Comparison of ENCODE assay signal across 22 mouse cellular contexts in genomic region chr6:76763852-76764251, GRCm38 (mm10).
DNase-seq lines count a peak whose midpoint lies in the region; TF ChIP-seq lines count a peak whose summit lies in the region.
"Had no signal": no experiment of that assay in that cellular context is flagged by ENCODE, and none has a peak within 500 bp of the region (broad histone marks: within the 10 kb centered on the region; RNA-seq: fewer than 3 reads in every experiment).

No protein-coding gene starts in this region.

- no peak for TF ChIP-seq POLR2A in cerebellum, adult 2 months (IDR thresholded peaks at IDR 0.05; ENCODE audit: borderline replicate concordance, insufficient read depth, low read length)

- DNase-seq in cerebellum, adult 2 months = peak; percentile 26 to 36
- no peak for DNase-seq in cerebellum, adult 9-10 months
- DNase-seq in right cerebral cortex, adult 18-20 months = peak; percentile 6
- DNase-seq in right cerebral cortex, postnatal 36 days (ENCODE audit: low spot score in 2 of 2) = no peak
- DNase-seq in left cerebral cortex, postnatal 14 days (ENCODE audit: low spot score in 2 of 2) = peak; percentile 12 to 14
- DNase-seq in lung, adult 18-20 months = no peak
- no peak for DNase-seq in thymus, postnatal 36 days
- DNase-seq: adrenal gland, adult 2 months; gastrocnemius, postnatal 10 days; heart, adult 2 months; kidney, adult 8-10 months; kidney, postnatal 36 days; lung, embryonic 14.5 days; thymus, adult 2 months had no signal

- intact Hi-C loops in left cerebral cortex, postnatal 14 days (cut with DNase I) = no loop called here

- 53% methylated on average over 7 of the region's 7 CpGs for WGBS in cerebellum, adult 2 months

- TF ChIP-seq CTCF in cerebellum, adult 2 months (IDR thresholded peaks at IDR 0.05; ENCODE audit: borderline replicate concordance, insufficient read depth, low read depth, low read length) = no peak

- H3K27ac ChIP-seq in cerebellum, adult 2 months (ENCODE audit: insufficient read depth, low read length) = no peak overlapping the region; the same call in 1 of the 2 replicates
- H3K27ac ChIP-seq: forebrain, embryonic 15.5 days; heart, adult 2 months; heart, embryonic 15.5 days; hindbrain, embryonic 10.5 days; limb, embryonic 10.5 days; midbrain, embryonic 12.5 days; stomach, embryonic 15.5 days had no signal

- H3K27me3 ChIP-seq in cerebellum, adult 2 months (ENCODE audit: control insufficient read depth, insufficient read depth, low read length) = no peaks in the 10 kb centered on the region
- H3K27me3 ChIP-seq: CH12.LX; forebrain, embryonic 15.5 days; heart, embryonic 15.5 days; midbrain, embryonic 12.5 days; stomach, embryonic 15.5 days had no signal

- no peak overlapping the region for H3K4me3 ChIP-seq in cerebellum, adult 2 months (replicated peaks; ENCODE audit: insufficient read depth, low read depth, low read length)
- H3K4me3 ChIP-seq: erythroblast, embryonic 14.5 days; forebrain, embryonic 15.5 days; heart, adult 2 months; heart, embryonic 15.5 days; hindbrain, embryonic 10.5 days; limb, embryonic 10.5 days; midbrain, embryonic 12.5 days; stomach, embryonic 15.5 days had no signal

- peaks cover 2% of the 10 kb centered on the region; the same call in 1 of the 2 replicates for H3K4me1 ChIP-seq in cerebellum, adult 2 months (ENCODE audit: control insufficient read depth, insufficient read depth, low read length)
- H3K4me1 ChIP-seq: forebrain, embryonic 15.5 days; heart, embryonic 15.5 days; hindbrain, embryonic 10.5 days; limb, embryonic 10.5 days; midbrain, embryonic 12.5 days; stomach, embryonic 15.5 days had no signal

Comparison
In these comparisons a context has a peak if more than half of its experiments do, and no peak if none do; other contexts are left out.
1. DNase-seq: peak in cerebellum, adult 2 months (2 of 2), right cerebral cortex, adult 18-20 months (single experiment) and left cerebral cortex, postnatal 14 days (2 of 2); none in cerebellum, adult 9-10 months (single experiment), right cerebral cortex, postnatal 36 days (0 of 2), lung, adult 18-20 months (0 of 2) and thymus, postnatal 36 days (0 of 2).